Mouse (Mus musculus) adrenal gland, adult 18-20 months (tissue): Measurements from ENCODE around the gene Palmd. TPM values are rescaled to one million over a fixed set of nuclear protein-coding genes. Genes with fewer than 3 reads are reported as not detected.
A peak's percentile ranks its signal among the peaks of the same experiment; 100 is the strongest.

Experiments
- DNase-seq, 2 experiments: peaks; one replicate each; pipeline ENCODE4 v3.0.0; 2021 to 2022; ENCODE audit warnings: low spot score in 2 of 2
- total RNA-seq, 2 experiments: library from RNA; stranded (reverse); gene quantifications; 1 replicate in 1 of 2; 2 replicates in 1 of 2; pipeline ENCODE4 v1.2.3; 2021

Gene Palmd
- total RNA-seq, 2 experiments from 2014 or later: 30.6 to 45.9 TPM

DNA sequence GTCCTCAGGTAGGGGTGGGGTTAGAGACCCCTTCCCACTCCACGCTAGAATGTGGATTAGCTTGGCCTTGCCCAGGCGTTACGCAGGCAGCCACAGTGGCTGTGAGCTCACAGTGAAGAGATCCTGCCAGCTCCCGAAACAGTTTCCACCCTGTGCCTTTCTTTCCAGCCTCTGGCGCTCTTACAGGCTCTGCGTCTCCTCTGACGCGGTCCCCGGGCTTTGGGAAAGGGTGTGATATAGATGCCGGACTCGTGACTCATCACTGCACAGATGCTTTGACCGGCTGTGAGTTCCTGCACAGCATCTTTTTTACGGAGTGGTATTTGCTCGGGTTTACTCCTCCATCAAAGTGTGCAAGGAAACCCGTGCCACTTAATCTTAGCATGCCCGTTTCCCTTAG lies 62.9 kb downstream of the Palmd start:
- no peak for DNase-seq

DNA sequence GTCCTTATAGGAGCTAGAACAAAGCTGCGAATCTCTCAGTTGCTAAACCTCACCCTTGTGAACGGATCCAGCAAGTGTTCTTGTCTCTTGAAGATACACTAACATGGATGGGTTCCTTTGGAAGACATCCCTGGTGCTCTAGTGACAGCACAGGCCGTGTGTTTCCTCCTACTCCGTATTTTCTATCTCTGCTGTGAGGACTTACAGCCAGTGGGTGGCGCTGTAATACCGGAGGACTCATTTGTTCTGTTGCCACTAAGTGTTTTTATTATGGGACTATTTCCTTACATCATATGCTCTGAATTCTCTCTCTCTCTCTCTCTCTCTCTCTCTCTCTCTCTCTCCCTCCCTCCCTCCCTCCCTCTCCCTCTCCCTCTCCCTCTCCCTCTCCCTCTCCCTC lies 64.6 kb downstream of the Palmd start:
- DNase-seq: peak; percentile 71 to 80

DNA sequence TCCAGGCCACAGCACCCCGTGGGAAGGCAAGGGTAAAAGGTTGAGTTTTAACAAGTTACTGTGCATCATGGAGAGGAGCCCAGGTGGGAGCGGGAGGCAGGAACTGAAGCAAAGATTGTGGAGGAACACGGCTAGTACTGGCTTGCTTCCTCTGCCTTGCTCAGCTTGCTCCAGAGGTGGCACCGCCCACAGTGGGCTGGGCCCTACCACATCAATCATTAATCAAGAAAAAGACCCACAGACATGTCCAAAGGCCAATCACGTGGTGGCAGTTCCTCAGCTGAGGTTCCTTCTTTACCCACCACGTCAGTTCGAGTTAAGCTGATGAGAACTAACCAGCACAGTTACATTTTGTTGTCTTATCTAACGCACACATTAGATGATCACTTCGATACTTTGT lies 75.9 kb downstream of the Palmd start:
- DNase-seq: no peak

DNA sequence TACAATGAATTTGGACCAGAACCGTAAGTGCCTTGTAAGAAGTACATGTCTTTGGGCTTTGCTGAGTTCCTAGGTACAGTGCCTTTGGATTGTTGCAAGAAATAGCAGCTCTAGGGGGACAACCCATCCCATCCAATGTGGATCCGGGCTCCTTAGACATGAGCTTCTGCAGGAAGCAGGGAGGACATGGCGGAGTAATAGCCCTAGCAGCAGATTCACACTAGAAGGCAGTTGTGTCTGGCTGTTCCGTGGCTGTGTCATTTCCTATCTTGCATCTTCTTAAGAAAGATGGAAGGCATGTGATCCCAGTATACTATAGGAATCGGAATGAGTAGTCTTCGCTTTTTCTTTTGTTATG lies 76.6 kb downstream of the Palmd start:
- no peak for DNase-seq

DNA sequence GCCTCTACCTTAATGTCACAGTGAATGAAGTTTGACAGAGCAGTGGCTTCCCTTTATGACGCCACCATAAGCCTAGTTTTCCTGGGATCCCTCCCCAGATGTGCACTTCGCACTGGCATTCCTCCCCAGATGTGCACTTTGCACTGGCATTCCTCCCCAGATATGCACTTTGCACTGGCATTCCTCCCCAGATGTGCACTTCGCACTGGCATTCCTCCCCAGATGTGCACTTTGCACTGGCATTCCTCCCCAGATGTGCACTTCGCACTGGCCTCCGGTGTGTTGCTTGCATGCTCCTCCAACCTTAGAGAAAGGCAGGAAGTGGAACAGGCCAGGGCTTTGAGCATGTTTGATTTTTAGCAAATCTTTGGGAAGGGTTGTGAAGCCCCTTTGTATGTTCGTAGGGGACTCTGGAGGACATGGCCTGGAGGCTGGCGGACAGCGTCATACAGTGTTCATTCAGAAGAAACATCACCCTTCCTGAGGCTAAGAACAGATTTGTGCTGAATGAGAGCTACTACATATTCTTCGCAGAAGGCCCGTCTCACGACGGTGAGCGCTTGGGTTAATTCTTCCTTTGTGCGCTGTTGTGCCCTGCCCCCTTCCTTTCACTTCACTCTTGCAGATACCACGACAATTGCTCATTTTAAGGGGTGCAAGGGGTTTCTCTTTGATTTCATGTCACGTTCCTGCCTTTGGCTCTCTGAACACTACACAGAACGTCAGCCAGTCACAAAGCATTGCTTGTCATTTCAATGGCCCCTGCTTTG lies 77.2 kb downstream of the Palmd start:
- no peak for DNase-seq

DNA sequence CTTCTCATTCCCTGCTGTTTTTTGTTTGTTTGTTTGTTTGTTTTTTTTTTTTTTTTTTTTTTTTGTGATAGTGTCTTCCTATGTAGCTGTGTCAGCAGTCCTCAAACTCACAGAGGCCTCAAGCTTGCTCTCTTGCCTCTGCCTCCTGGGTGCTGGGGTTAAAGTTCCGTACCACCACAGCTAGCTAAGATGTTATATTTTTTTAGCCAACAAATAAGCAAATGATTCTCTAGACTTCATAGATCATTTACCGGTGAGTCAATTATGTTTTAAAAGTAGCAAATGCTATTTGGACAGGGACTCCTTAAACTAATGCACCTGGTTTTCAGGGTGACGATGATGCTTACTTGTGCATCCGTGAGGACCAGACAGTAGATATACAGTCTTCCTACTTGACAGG lies 78.2 kb downstream of the Palmd start:
- DNase-seq: no peak

DNA sequence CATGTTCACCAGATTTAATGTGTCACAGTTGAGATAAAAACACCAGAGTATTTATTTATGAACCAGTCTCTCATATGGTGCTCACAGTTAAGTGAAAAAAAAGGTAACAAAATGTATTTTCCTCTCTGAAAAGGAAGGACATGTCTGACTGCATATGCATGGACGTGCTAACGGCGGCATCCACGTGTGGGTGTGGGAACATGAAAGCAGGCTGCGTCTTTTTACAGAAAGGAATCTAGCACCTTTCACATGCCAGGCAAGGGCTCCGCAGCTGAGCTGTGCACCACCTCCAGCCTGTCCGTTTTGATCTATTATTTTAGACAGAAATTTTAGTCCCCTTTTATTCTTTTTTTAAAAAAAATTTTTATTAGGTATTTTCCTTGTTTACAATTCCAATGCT lies 79.4 kb downstream of the Palmd start:
- no peak for DNase-seq

DNA sequence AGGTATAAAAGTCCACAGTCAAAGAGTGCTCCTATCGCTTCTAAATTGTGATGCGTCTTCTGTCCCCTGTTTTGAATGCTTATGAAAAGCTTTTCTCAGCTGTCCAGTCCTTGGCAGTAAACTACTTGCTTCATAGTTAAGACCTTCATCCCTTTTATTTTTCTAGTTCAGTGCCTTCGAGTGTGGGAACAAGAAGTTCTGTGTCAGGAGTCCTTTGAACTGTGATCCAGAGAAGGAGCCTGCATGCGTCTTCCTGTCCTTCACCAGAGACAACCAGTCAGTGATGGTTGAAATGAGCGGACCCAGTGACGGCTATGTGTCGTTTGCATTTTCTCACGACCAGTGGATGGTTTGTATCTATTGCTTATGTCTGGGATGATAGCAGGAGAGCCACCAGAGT lies 83.8 kb downstream of the Palmd start:
- no peak for DNase-seq

DNA sequence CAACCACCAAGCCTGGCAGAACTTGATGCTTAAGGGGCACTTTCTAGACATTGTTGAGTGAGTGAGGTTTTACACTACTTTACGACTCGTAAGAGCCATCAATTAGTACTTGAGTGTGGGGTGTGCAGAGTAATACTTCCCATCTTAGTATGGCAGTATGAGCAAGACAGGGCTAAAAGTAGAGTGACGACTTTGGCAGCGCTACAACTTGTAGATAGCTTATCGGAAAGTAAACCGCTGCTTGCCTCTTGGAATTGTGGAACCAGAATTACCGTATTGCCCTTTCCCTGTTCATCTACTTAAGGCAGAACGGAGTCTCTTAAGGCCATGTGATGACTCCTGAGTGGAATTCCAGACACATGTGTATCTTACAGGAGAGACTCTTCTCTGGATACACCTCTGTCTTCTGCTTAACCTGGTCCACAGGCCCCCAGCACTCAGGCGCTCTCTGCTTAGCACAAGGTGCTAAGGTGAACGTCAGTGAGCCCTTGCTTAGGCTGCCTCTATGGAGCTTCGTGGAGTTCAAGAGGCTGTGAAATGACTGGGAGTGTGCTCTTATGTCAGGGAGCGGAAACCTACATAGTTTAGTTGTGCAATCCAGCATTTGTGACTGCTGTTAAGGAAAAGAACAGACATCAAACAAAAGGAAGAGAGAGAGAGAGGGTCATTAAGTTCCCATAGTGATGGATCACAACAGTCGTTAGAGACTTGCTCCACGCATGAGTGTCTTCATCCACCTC lies 86.4 kb downstream of the Palmd start:
- DNase-seq: no peak

DNA sequence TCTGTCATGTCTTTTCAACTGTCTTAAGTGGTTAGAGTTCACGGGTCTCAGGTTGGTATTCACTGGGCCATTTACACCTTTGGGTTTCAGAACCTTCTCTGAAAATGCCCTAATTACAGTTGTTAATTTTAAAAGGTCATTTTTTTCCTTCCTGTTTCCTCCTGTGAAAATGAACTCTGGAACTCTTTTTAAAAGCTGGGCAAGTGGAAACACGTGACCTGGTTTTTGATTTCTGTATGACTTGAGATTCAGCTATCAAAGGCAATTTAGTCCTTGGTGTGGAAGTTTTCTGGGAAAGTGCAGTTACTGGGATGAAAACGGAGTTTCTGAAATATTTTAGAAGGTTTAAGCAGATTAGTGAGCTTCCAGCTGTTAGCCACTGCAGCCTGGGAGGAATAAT lies 98.4 kb downstream of the Palmd start:
- no peak for DNase-seq

Other genes with a start within 250 kb of the Palmd start
- gene Agl, start 160.8 kb downstream of the Palmd start, total RNA-seq: 10 to 100 TPM; 50.4 to 61.2 TPM
- 10 to 100 TPM in 1 of 2 experiments, 1 to 10 TPM in 1; 5.0 to 19.6 TPM for gene Frrs1, start 109.5 kb downstream of the Palmd start, total RNA-seq
- gene 4930455H04Rik, start 720 bp downstream of the Palmd start, total RNA-seq: under 1 TPM in 1 of 2 experiments, not detected in 1; 0.29 TPM